Mouse (Mus musculus): ENCODE results near the gene Aoc1.

Aoc1 gene

DNA sequence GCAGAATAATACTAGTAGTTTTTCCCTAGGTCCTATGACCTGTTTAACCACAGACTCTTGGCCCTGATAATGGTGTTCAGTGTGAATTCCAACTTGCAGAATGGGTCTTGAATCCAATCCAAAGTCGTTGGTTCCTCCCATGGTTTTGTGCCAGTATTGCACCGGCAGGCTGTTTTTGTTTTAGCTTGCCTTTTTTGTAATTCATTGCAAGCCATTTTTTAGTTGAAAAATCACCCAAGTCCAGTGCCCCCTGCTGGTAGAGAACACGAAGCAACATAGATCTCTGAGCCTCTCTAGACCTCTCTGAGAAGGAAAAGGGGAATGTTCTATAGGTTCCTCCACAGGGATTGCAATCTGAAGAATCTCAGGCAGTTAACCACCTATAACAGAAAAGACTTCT lies 39.3 kb downstream of the Aoc1 start:
- DNase-seq: no peak

DNA sequence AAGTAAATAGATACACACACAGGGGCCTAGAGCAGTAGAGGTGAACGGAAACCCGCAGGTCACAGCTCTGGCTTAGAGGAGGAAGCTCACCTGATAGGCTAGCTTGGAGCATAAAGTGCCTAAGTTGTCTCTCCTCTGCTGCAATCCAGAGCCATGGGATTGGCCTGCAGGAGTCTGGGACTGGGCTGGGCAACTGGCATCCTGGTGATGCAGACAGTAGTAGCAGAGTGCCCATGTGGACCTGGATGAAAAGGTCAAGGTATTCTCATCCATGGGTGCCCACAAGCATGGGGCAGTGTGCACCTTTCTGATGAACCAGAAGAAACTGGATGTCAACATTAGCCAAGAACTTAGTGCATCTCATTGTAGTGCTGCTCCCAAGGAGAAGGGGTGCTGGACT lies 40.9 kb downstream of the Aoc1 start:
- no peak for DNase-seq

GRCm38 (mm10) chr6:48929595-48929994 lies 56.9 kb downstream of the Aoc1 start, which contains the start of gene 1600015I10Rik:
Gene 1600015I10Rik (plus strand): TSS chr6:48929895.
- DNase-seq: no peak

DNA sequence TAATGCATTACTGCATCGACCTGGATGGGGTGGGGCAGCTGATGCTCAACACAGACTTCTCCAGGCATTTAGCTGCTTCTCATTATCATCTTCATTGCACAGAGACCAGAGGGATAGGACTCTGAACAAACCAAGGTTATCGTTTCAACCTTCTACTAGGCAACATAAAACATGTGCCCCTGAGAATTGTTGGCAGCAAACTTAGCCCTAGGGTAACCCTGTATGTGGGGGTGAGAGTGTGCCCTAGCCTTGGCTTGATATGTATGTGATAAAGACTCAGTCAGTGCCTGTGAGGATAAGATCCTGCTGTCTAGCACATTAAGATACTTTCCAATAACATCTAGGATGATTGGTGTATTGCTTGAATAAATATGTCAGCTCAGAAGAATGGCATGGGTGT lies 76.9 kb downstream of the Aoc1 start:
- DNase-seq: no peak

DNA sequence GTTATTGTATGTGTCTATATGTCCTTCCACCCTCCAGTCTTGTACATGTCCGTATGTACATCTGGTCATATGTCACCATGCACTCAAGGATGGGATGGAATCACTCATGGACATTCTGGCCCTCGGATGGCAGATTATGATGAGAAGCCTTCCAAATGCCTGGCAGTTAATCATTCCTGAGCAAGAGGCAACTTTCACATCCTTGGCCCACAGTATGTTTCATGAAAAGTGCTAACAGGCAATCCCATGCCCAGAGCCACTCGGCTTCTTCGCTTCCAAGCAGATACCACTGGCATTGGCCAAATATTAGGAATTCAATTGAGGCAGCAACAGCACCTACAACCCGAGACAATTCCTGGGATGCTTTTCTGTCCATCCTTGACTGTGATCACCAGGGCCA lies 78.0 kb downstream of the Aoc1 start:
- DNase-seq: no peak

- DNase-seq: no peak
Measured at GRCm38 (mm10) chr6:48951630-48952029, 78.9 kb downstream of the Aoc1 start.

DNA sequence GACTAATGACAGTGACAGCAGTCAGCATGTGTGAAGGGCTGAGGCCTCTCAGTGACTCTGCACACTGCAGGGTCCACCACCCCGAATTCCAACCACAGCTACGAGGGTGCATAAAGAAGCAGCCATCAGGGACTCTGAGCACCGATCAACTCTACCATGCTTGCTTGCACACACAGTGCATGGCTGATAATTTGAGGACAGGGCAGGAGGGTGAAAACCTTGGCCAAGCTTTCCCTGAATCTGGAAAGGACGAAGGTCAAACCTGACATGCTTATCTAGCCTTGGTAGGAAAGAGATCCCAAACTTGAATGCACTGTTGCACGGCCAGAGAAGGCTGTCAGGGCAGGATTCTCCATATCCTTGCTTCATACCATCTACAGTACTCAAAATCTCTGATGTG lies 80.5 kb downstream of the Aoc1 start:
- no peak for DNase-seq

DNA sequence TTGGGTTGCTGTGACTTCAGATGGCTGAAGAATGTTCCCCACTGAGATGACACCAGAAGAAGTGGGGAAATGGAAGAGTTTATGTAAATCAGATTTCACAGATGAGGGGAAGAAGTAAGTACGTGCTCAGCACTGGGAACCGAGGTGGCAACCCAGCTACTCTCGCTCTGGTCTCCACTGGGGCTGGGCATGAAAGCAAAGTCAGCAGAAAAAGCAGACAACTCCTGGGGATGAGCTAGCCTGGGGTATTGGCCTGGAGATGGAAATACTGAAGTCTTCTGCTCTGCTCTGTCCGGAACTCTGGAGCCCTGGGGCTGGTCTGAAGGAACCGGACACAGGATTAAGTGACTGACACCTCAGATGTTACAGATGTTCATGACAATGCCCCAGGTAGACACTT lies 81.5 kb downstream of the Aoc1 start:
- no peak for DNase-seq

GRCm38 (mm10) chr6:48954946-48955345 lies 82.2 kb downstream of the Aoc1 start:
- peak; percentile 7 for DNase-seq

- no peak for DNase-seq
Measured at GRCm38 (mm10) chr6:48956785-48957184, 84.1 kb downstream of the Aoc1 start.

- no peak for DNase-seq
Measured at GRCm38 (mm10) chr6:48958053-48958452, 85.4 kb downstream of the Aoc1 start.
